Mouse (Mus musculus): ENCODE results near the gene Nck2.

Gene Nck2

GRCm38 (mm10) chr1:43468978-43469377 lies 24.6 kb downstream of the Nck2 start:
- peak in 1 of 2 experiments; percentile 50 for DNase-seq (ENCODE audit: low spot score in 2 of 2)

GRCm38 (mm10) chr1:43470421-43471179 lies 26.2 kb downstream of the Nck2 start:
- DNase-seq (ENCODE audit: low spot score in 2 of 2) = no peak

- DNase-seq (ENCODE audit: low spot score in 2 of 2) = no peak
Observed at GRCm38 (mm10) chr1:43471180-43472045, 27.0 kb downstream of the Nck2 start.

- DNase-seq (ENCODE audit: low spot score in 2 of 2) = no peak
Observed at GRCm38 (mm10) chr1:43472046-43472649, 27.8 kb downstream of the Nck2 start.

GRCm38 (mm10) chr1:43473734-43474534 lies 29.6 kb downstream of the Nck2 start:
- DNase-seq (ENCODE audit: low spot score in 2 of 2) = peak; percentile 43 to 71

- no peak for DNase-seq (ENCODE audit: low spot score in 2 of 2)
Observed at GRCm38 (mm10) chr1:43474535-43475409, 30.4 kb downstream of the Nck2 start.

- no peak for DNase-seq (ENCODE audit: low spot score in 2 of 2)
Observed at GRCm38 (mm10) chr1:43477954-43478353, 33.6 kb downstream of the Nck2 start.

- no peak for DNase-seq (ENCODE audit: low spot score in 2 of 2)
Observed at GRCm38 (mm10) chr1:43485204-43485603, 40.8 kb downstream of the Nck2 start.

GRCm38 (mm10) chr1:43486500-43486899 lies 42.1 kb downstream of the Nck2 start:
- no peak for DNase-seq (ENCODE audit: low spot score in 2 of 2)

GRCm38 (mm10) chr1:43486956-43487722 lies 42.8 kb downstream of the Nck2 start:
- no peak for DNase-seq (ENCODE audit: low spot score in 2 of 2)

- DNase-seq (ENCODE audit: low spot score in 2 of 2) = peak in 1 of 2 experiments; percentile 67
Observed at GRCm38 (mm10) chr1:43489311-43489710, 44.9 kb downstream of the Nck2 start.

- no peak for DNase-seq (ENCODE audit: low spot score in 2 of 2)
Observed at GRCm38 (mm10) chr1:43491506-43492269, 47.3 kb downstream of the Nck2 start.

- DNase-seq (ENCODE audit: low spot score in 2 of 2) = no peak
Observed at GRCm38 (mm10) chr1:43492803-43493437, 48.5 kb downstream of the Nck2 start.

- no peak for DNase-seq (ENCODE audit: low spot score in 2 of 2)
Observed at GRCm38 (mm10) chr1:43496051-43496450, 51.7 kb downstream of the Nck2 start.

- no peak for DNase-seq (ENCODE audit: low spot score in 2 of 2)
Observed at GRCm38 (mm10) chr1:43496993-43497392, 52.6 kb downstream of the Nck2 start.

GRCm38 (mm10) chr1:43497951-43498350 lies 53.6 kb downstream of the Nck2 start:
- DNase-seq (ENCODE audit: low spot score in 2 of 2) = no peak

- no peak for DNase-seq (ENCODE audit: low spot score in 2 of 2)
Observed at GRCm38 (mm10) chr1:43500121-43500520, 55.7 kb downstream of the Nck2 start.

GRCm38 (mm10) chr1:43501143-43501919 lies 57.0 kb downstream of the Nck2 start:
- peak in 1 of 2 experiments; percentile 18 for DNase-seq (ENCODE audit: low spot score in 2 of 2)
